ENCODE assay signal across 15 mouse cellular contexts in genomic region chr1:91611694-91612093, GRCm38 (mm10).
DNase-seq lines count a peak whose midpoint lies in the region; ATAC-seq and TF ChIP-seq lines count a peak whose summit lies in the region.
"Had no signal": no experiment of that assay in that cellular context is flagged by ENCODE, and none has a peak within 500 bp of the region (broad histone marks: within the 10 kb centered on the region; RNA-seq: fewer than 3 reads in every experiment).

No protein-coding gene starts in this region.

- no peak overlapping the region for H3K4me3 ChIP-seq in lung, embryonic 14.5 days (ENCODE audit: low read depth, low read length)
- 0 out of 2 replicates have a peak overlapping the region, but pooled peaks have one; percentile 0 for H3K4me3 ChIP-seq in intestine, embryonic 15.5 days (replicated peaks)
- H3K4me3 ChIP-seq in neural tube, embryonic 15.5 days (replicated peaks): no peak overlapping the region
- no peak overlapping the region for H3K4me3 ChIP-seq in forebrain, embryonic 16.5 days (replicated peaks; ENCODE audit: low read length)
- H3K4me3 ChIP-seq: erythroblast, embryonic 14.5 days; midbrain, embryonic 15.5 days; neural tube, embryonic 12.5 days had no signal

- H3K9me3 ChIP-seq in lung, embryonic 14.5 days (ENCODE audit: low read depth, low read length): no peaks in the 10 kb centered on the region
- no peaks in the 10 kb centered on the region for H3K9me3 ChIP-seq in intestine, embryonic 15.5 days
- H3K9me3 ChIP-seq in neural tube, embryonic 15.5 days (replicated peaks): no peaks in the 10 kb centered on the region
- no peaks in the 10 kb centered on the region for H3K9me3 ChIP-seq in forebrain, embryonic 16.5 days (ENCODE audit: control insufficient read depth, low read length)
- H3K9me3 ChIP-seq: midbrain, embryonic 15.5 days; neural tube, embryonic 12.5 days had no signal

- H3K36me3 ChIP-seq in lung, embryonic 14.5 days (ENCODE audit: insufficient read depth): no peaks in the 10 kb centered on the region
- H3K36me3 ChIP-seq in intestine, embryonic 15.5 days: no peaks in the 10 kb centered on the region
- no peaks in the 10 kb centered on the region for H3K36me3 ChIP-seq in neural tube, embryonic 15.5 days
- no peaks in the 10 kb centered on the region for H3K36me3 ChIP-seq in forebrain, embryonic 16.5 days (ENCODE audit: control insufficient read depth, insufficient read depth)
- H3K36me3 ChIP-seq: midbrain, embryonic 15.5 days; neural tube, embryonic 12.5 days had no signal

- H3K4me2 ChIP-seq in lung, embryonic 14.5 days: peak overlapping the region; percentile 19; the same call in 1 of the 2 replicates
- peak overlapping the region; percentile 46 for H3K4me2 ChIP-seq in intestine, embryonic 15.5 days (replicated peaks)
- peak overlapping the region; percentile 22; the same call in 1 of the 2 replicates for H3K4me2 ChIP-seq in neural tube, embryonic 15.5 days
- no peak overlapping the region for H3K4me2 ChIP-seq in forebrain, embryonic 16.5 days (ENCODE audit: low read length)
- H3K4me2 ChIP-seq: midbrain, embryonic 15.5 days; neural tube, embryonic 12.5 days had no signal

- peak; percentile 22 for DNase-seq in embryo, embryonic 11.5 days (ENCODE audit: low read depth, low spot score)
- DNase-seq in embryo, embryonic 10 days (ENCODE audit: low spot score): no peak
- DNase-seq in lung, embryonic 14.5 days: peak; percentile 56
- DNase-seq in lung, postnatal 10 days: no peak
- DNase-seq in ovary, adult 18-20 months (ENCODE audit: low spot score): no peak
- DNase-seq: adrenal gland, postnatal 25 days; cerebellum, postnatal 36 days; kidney, adult 2 months; right cerebral cortex, postnatal 14 days had no signal

- H3K4me1 ChIP-seq in lung, embryonic 14.5 days (ENCODE audit: insufficient read depth): peaks cover 15% of the 10 kb centered on the region; the same call in 1 of the 2 replicates
- peaks cover 17% of the 10 kb centered on the region for H3K4me1 ChIP-seq in intestine, embryonic 15.5 days (replicated peaks)
- peaks cover 22% of the 10 kb centered on the region for H3K4me1 ChIP-seq in neural tube, embryonic 15.5 days
- H3K4me1 ChIP-seq in forebrain, embryonic 16.5 days (replicated peaks; ENCODE audit: control insufficient read depth, insufficient read depth, low read length): no peaks in the 10 kb centered on the region
- H3K4me1 ChIP-seq: midbrain, embryonic 15.5 days had no signal

- no peak overlapping the region for H3K9ac ChIP-seq in lung, embryonic 14.5 days
- H3K9ac ChIP-seq in intestine, embryonic 15.5 days: no peak overlapping the region
- no peak overlapping the region for H3K9ac ChIP-seq in neural tube, embryonic 15.5 days (replicated peaks)
- H3K9ac ChIP-seq in forebrain, embryonic 16.5 days (replicated peaks; ENCODE audit: low read depth, low read length): no peak overlapping the region
- H3K9ac ChIP-seq: midbrain, embryonic 15.5 days; neural tube, embryonic 12.5 days had no signal

- H3K27me3 ChIP-seq in lung, embryonic 14.5 days (ENCODE audit: insufficient read depth, low read length): no peaks in the 10 kb centered on the region
- no peaks in the 10 kb centered on the region for H3K27me3 ChIP-seq in intestine, embryonic 15.5 days (replicated peaks)
- H3K27me3 ChIP-seq in neural tube, embryonic 15.5 days (replicated peaks): no peaks in the 10 kb centered on the region
- H3K27me3 ChIP-seq in forebrain, embryonic 16.5 days (replicated peaks; ENCODE audit: control insufficient read depth, insufficient read depth, low read length): no peaks in the 10 kb centered on the region
- H3K27me3 ChIP-seq: midbrain, embryonic 15.5 days; neural tube, embryonic 12.5 days had no signal

- ATAC-seq in lung, embryonic 14.5 days (ENCODE audit: insufficient read depth): peak; percentile 42; the same call in 1 of the 2 replicates
- ATAC-seq in intestine, embryonic 15.5 days: peak; percentile 74
- ATAC-seq in neural tube, embryonic 15.5 days (ENCODE audit: low FRiP score): peak; percentile 54
- ATAC-seq in forebrain, embryonic 16.5 days: no peak
- ATAC-seq: midbrain, embryonic 15.5 days had no signal

- no peak for TF ChIP-seq CTCF in lung, embryonic 14.5 days (IDR thresholded peaks at IDR 0.05; ENCODE audit: low read depth)

- 33% methylated on average over 16 of the region's 16 CpGs for WGBS in lung, embryonic 14.5 days
- 15% methylated on average over 16 of the region's 16 CpGs for WGBS in intestine, embryonic 15.5 days
- WGBS in neural tube, embryonic 15.5 days: 32% methylated on average over 16 of the region's 16 CpGs
- WGBS in forebrain, embryonic 16.5 days: 71% methylated on average over 16 of the region's 16 CpGs

- H3K27ac ChIP-seq in lung, embryonic 14.5 days (ENCODE audit: low read depth): no peak overlapping the region
- H3K27ac ChIP-seq in intestine, embryonic 15.5 days: peak overlapping the region; percentile 62; the same call in 1 of the 2 replicates
- no peak overlapping the region for H3K27ac ChIP-seq in neural tube, embryonic 15.5 days (replicated peaks)
- H3K27ac ChIP-seq in forebrain, embryonic 16.5 days (ENCODE audit: low read length): no peak overlapping the region
- H3K27ac ChIP-seq: midbrain, embryonic 15.5 days; neural tube, embryonic 12.5 days had no signal

Comparison
In these comparisons a context has a peak if more than half of its experiments do, and no peak if none do; other contexts are left out.
1. DNase-seq: peak in embryo, embryonic 11.5 days (single experiment) and lung, embryonic 14.5 days (single experiment); none in embryo, embryonic 10 days (single experiment), lung, postnatal 10 days (single experiment) and ovary, adult 18-20 months (single experiment).